Mouse (Mus musculus) C2C12 (cell line): Measurements from ENCODE around the gene P4ha1. TPM values are rescaled to one million over a fixed set of nuclear protein-coding genes. Genes with fewer than 3 reads are reported as not detected.

ENCODE experiments used
- H3K27me3 ChIP-seq: one replicate; pipeline ENCODE4 v1.6.1; 2011; ENCODE audit not compliant: control insufficient read depth, insufficient read depth, insufficient read length
- H3K36me3 ChIP-seq: one replicate; pipeline ENCODE4 v1.6.1; 2011; ENCODE audit not compliant: control insufficient read depth, insufficient read depth
- H3K4me3 ChIP-seq: one replicate; pipeline ENCODE4 v1.5.1; 2011; ENCODE audit warnings: mild to moderate bottlenecking, control low read depth; ENCODE audit not compliant: poor library complexity, insufficient read depth, severe bottlenecking
- H3K79me2 ChIP-seq: one replicate; pipeline ENCODE4 v1.6.1; 2011; ENCODE audit not compliant: control insufficient read depth, insufficient read depth
- H3K79me3 ChIP-seq: one replicate; pipeline ENCODE4 v1.6.1; 2011; ENCODE audit warnings: low read depth, control low read depth
- H3ac ChIP-seq: one replicate; pipeline ENCODE3; 2011; ENCODE audit warnings: low read depth; ENCODE audit not compliant: control insufficient read depth, insufficient read length
- CEBPB ChIP-seq: IDR thresholded peaks from one replicate; pipeline ENCODE4 v1.6.1; 2011; ENCODE audit warnings: low read depth, mild to moderate bottlenecking, control low read depth, moderate library complexity
- CTCF ChIP-seq: IDR thresholded peaks from one replicate; pipeline ENCODE4 v1.5.1; 2011; ENCODE audit not compliant: control insufficient read depth, insufficient read depth, insufficient read length
- FOSL1 ChIP-seq: IDR thresholded peaks from one replicate; pipeline ENCODE4 v1.8.0; 2011; ENCODE audit warnings: mild to moderate bottlenecking, low read length; ENCODE audit not compliant: poor library complexity, insufficient read depth, severe bottlenecking
- MAX ChIP-seq: IDR thresholded peaks from one replicate; pipeline ENCODE4 v1.6.1; 2011; ENCODE audit warnings: mild to moderate bottlenecking, control low read depth
- MYOD1 ChIP-seq: IDR thresholded peaks from one replicate; pipeline ENCODE4 v1.6.1; 2011; ENCODE audit warnings: low read depth; ENCODE audit not compliant: control insufficient read depth, insufficient read length
- MYOG ChIP-seq: IDR thresholded peaks from one replicate; pipeline ENCODE4 v1.6.1; 2011; ENCODE audit not compliant: control insufficient read depth, insufficient read length; ENCODE audit errors: extremely low read depth
- USF1 ChIP-seq: IDR thresholded peaks from one replicate; pipeline ENCODE4 v1.6.1; 2011; ENCODE audit warnings: low read depth, mild to moderate bottlenecking, control low read depth, moderate library complexity
- polyA plus RNA-seq: library from polyadenylated mRNA; unstranded; fragments of >200 nt; fragmentation: generic; extraction: Trizol; gene quantifications from one replicate; pipeline ENCODE4 v1.2.1, GENCODE M21; 2012; ENCODE audit warnings: missing spikeins

Gene P4ha1
- polyA plus RNA-seq, 1 experiment = 26.4 TPM

GRCm38 (mm10) chr10:59326612-59327315 is 3.7 kb downstream of the P4ha1 start:
- Histone ChIP-seq H3ac (no peak overlapping the region), H3K79me3 (peaks cover 66% of the 10 kb centered on the region), H3K27me3 (no peaks in the 10 kb centered on the region), H3K79me2 (peaks cover 83% of the 10 kb centered on the region), H3K4me3 (no peak overlapping the region), H3K36me3 (no peaks in the 10 kb centered on the region)
- TF ChIP-seq CEBPB = no peak
- no peak for TF ChIP-seq FOSL1
- TF ChIP-seq MAX = no peak
- no peak for TF ChIP-seq CTCF
- no peak for TF ChIP-seq USF1
- TF ChIP-seq MYOD1 = no peak
- TF ChIP-seq MYOG = no peak

GRCm38 (mm10) chr10:59327316-59327710 is 4.2 kb downstream of the P4ha1 start:
- Histone ChIP-seq H3K4me3 (no peak overlapping the region), H3K79me2 (peaks cover 89% of the 10 kb centered on the region), H3K36me3 (no peaks in the 10 kb centered on the region), H3K27me3 (no peaks in the 10 kb centered on the region), H3ac (no peak overlapping the region), H3K79me3 (peaks cover 72% of the 10 kb centered on the region)
- no peak for TF ChIP-seq USF1
- TF ChIP-seq MAX = no peak
- TF ChIP-seq CEBPB = no peak

- no peak overlapping the region for H3ac ChIP-seq
- H3K79me2 ChIP-seq = peaks cover 98% of the 10 kb centered on the region
- no peak overlapping the region for H3K4me3 ChIP-seq
- H3K27me3 ChIP-seq = no peaks in the 10 kb centered on the region
- TF ChIP-seq CTCF (no peak), MYOD1 (no peak), USF1 (no peak), MAX (no peak), CEBPB (no peak), MYOG (no peak), FOSL1 (no peak)
- H3K79me3 ChIP-seq = peaks cover 60% of the 10 kb centered on the region
- H3K36me3 ChIP-seq = no peaks in the 10 kb centered on the region
These were observed 8.6 kb downstream of the P4ha1 start for GRCm38 (mm10) chr10:59331546-59332256.

- H3K4me3 ChIP-seq = no peak overlapping the region
- H3K79me2 ChIP-seq = peaks cover 81% of the 10 kb centered on the region
- no peaks in the 10 kb centered on the region for H3K27me3 ChIP-seq
- TF ChIP-seq MYOG (no peak), CTCF (no peak), CEBPB (no peak), MAX (no peak), USF1 (no peak), MYOD1 (no peak), FOSL1 (no peak)
- peaks cover 44% of the 10 kb centered on the region for H3K79me3 ChIP-seq
- peaks cover 8% of the 10 kb centered on the region for H3K36me3 ChIP-seq
- no peak overlapping the region for H3ac ChIP-seq
These were observed 10.3 kb downstream of the P4ha1 start for GRCm38 (mm10) chr10:59333400-59333799.

GRCm38 (mm10) chr10:59334899-59335798 is 12.1 kb downstream of the P4ha1 start:
- peaks cover 64% of the 10 kb centered on the region for H3K79me2 ChIP-seq
- H3K4me3 ChIP-seq = no peak overlapping the region
- H3K36me3 ChIP-seq = peaks cover 22% of the 10 kb centered on the region
- TF ChIP-seq MAX (no peak), FOSL1 (no peak), CTCF (no peak), USF1 (no peak), MYOD1 (no peak), CEBPB (no peak), MYOG (no peak)
- peaks cover 31% of the 10 kb centered on the region for H3K79me3 ChIP-seq
- no peak overlapping the region for H3ac ChIP-seq
- H3K27me3 ChIP-seq = no peaks in the 10 kb centered on the region
